Mouse (Mus musculus) embryonic stem cell, embryonic (primary cell): Measurements from ENCODE around the gene Tex21.

Source experiments
- CTCF ChIA-PET, 4 experiments: fragments of 300-600 bp in 2 of 4; fragments of 350-600 bp in 2 of 4; sonication (Branson Sonifier 250); formaldehyde crosslinking; loops; one replicate each; lab custom pipeline; 2022; ENCODE audit warnings: inconsistent platforms in 2 of 4; lab: Charles Lee
- POLR2A ChIA-PET, 4 experiments: fragments of 300-600 bp in 2 of 4; fragments of 350-600 bp in 2 of 4; sonication (Branson Sonifier 250); formaldehyde crosslinking; loops; one replicate each; lab custom pipeline; 2022; ENCODE audit warnings: antibody characterized with exemption in 4 of 4, inconsistent platforms in 1 of 4; lab: Charles Lee

Gene Tex21

DNA sequence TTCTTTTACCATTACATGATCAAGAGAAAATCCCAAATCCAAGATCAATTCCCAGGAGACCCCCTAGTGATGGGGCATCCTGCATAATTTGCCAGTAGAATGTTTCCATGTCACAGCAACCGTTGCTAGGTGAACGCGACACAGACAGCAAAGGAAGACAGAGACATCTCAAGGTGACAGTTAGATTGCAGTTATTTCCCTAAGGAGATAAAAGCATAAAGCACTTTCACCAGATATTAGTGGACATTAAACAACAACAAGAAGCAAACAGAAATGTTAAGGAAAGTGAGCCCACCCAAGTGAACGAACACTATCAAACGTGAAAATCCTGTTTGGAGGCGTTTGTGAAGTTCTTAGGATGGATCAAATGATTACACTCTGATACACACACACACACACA is at the start of gene Tex21:
Gene Tex21 (minus strand): TSS at position 101 of the 400 bp plus-strand sequence.
- CTCF ChIA-PET, result interaction anchor here in 1 of 4 experiments (0.7 kb wide), 1 partner anchor 9 kb away, joined by 8 read pairs; no protein-coding TSS in a partner anchor
- POLR2A ChIA-PET, result interaction anchor here in 1 of 4 experiments (0.8 kb wide), 1 partner anchor 8 kb away, joined by 4 read pairs; the partner anchor contains the start of gene Mthfd1

- ChIA-PET POLR2A (interaction anchor here (0.5 to 2.2 kb wide), 16 partner anchors 10 to 76 kb away, joined by 3 to 9 read pairs (median 4); partner anchors contain the start of gene Mthfd1 (in 1 of the 4)), CTCF (interaction anchor here (0.6 to 2.5 kb wide), 41 partner anchors 9 to 459 kb away, joined by 3 to 19 read pairs (median 4); partner anchors contain the start of genes Akap5 (in 2 of the 4) and Mthfd1 (in 1 of the 4))
Observed at GRCm38 (mm10) chr12:76293192-76293591, 46.6 kb upstream of the Tex21 start.

DNA sequence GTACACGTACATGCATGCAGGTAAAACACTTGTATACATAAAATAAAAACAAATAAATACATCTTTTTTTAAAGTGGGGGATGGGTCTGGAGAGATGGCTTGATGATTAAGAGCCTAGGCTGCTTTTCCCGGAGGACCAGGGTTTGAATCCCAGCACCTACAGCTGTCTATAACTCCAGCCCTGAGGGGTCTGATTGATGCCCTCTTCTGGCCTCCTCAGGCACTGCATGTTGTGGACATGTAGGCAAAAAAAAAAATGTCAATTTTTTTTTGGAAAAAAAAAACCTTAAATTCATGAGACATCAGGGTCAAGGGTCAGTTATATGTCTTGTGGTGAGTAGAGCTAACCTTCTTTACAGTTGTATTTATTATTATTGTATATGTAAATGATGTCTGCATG is 43.7 kb upstream of the Tex21 start:
- CTCF ChIA-PET, result interaction anchor here (0.6 to 1.4 kb wide), 13 partner anchors 8 to 176 kb away, joined by 3 to 5 read pairs (median 3); partner anchors contain the start of gene Akap5 (in 1 of the 4)
- POLR2A ChIA-PET, result interaction anchor here (0.5 to 3.1 kb wide), 9 partner anchors 10 to 675 kb away, joined by 3 to 13 read pairs (median 3); no protein-coding TSS in a partner anchor

- ChIA-PET CTCF (interaction anchor here in 2 of 4 experiments (0.6 to 1.3 kb wide), 4 partner anchors 22 to 209 kb away, joined by 3 to 5 read pairs (median 4); no protein-coding TSS in a partner anchor), POLR2A (interaction anchor here in 2 of 4 experiments (0.8 to 3.1 kb wide), 10 partner anchors 10 to 36 kb away, joined by 3 to 13 read pairs (median 4); no protein-coding TSS in a partner anchor)
Observed at GRCm38 (mm10) chr12:76289428-76289827, 42.9 kb upstream of the Tex21 start.

DNA sequence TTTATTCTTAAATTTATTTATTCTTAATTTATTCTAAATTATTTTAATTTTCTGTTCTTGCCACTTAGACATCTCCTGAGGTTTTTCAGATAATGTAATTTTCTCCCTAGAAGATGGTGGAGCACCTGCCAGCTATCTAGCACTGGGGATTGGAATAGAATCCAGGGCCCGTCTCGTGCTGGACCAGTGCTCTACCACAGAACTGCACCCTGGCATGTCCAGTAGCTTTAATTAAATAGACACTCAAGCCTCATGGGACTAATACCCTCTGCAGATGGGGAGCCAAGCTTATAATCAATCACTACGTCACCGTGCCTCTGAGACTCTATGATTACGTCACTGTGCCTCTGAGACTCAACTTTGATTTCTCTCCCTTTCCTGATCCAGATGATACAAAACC is 41.9 kb upstream of the Tex21 start:
- CTCF ChIA-PET, result interaction anchor here in 2 of 4 experiments (0.6 to 1.0 kb wide), 3 partner anchors 17 to 49 kb away, joined by 3 to 6 read pairs (median 3); no protein-coding TSS in a partner anchor

DNA sequence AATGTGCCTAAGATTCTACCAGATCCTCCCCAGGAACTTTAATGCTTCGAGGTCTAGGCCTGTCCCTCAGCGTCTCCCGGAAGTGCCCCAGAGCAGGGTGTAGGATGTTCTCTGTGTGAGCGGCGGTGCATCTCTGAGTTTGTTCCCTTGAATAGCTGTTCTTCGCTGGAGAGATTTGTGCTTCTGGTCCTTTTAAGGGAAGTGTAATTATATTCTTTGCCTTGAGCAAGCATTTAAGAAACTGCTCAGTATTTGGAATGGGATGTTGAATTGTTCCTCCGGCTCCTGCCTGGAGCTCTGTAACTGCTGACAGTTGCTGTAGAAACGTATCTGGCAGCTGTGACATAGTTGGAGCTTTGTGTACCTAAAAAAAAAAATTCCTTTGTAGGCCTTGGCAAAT is 41.4 kb upstream of the Tex21 start:
- CTCF ChIA-PET, result interaction anchor here in 2 of 4 experiments (0.7 to 1.0 kb wide), 2 partner anchors 17 to 21 kb away, joined by 3 read pairs; no protein-coding TSS in a partner anchor

More for the DNA sequence above, 41.9 kb upstream of the Tex21 start:
- POLR2A ChIA-PET, result interaction anchor here in 3 of 4 experiments (0.6 to 3.1 kb wide), 13 partner anchors 9 to 38 kb away, joined by 3 to 13 read pairs (median 4); partner anchors contain the start of gene Mthfd1 (in 2 of the 3)

DNA sequence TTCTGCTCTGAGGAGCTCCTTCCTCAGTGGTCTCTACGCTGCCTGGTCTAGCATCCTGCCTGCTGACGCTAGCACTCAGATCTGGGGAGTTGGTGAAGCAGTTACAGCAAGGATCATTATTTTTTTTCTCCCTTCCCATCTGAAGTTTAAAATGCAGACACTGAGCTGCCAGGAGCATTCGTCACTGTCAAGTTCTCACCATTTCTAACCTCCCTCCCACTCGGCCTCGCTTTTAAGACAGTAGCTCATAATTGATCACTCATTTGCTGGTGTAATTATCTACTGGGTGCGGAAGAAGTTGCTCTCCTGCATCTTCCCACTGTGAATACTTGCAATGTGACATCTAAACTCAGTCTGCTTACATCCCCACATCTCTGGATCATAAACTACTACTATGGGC is 38.9 kb upstream of the Tex21 start:
- POLR2A ChIA-PET, result interaction anchor here in 1 of 4 experiments (0.9 to 1.4 kb wide), 4 partner anchors 9 to 30 kb away, joined by 3 to 4 read pairs (median 3); partner anchors contain the start of gene Mthfd1
- CTCF ChIA-PET, result interaction anchor here in 2 of 4 experiments (0.5 to 1.0 kb wide), 2 partner anchors 24 to 547 kb away, joined by 3 read pairs; no protein-coding TSS in a partner anchor

More for the DNA sequence above, 41.4 kb upstream of the Tex21 start:
- POLR2A ChIA-PET, result interaction anchor here in 3 of 4 experiments (0.6 to 3.1 kb wide), 13 partner anchors 9 to 38 kb away, joined by 3 to 13 read pairs (median 4); partner anchors contain the start of gene Mthfd1 (in 2 of the 3)

DNA sequence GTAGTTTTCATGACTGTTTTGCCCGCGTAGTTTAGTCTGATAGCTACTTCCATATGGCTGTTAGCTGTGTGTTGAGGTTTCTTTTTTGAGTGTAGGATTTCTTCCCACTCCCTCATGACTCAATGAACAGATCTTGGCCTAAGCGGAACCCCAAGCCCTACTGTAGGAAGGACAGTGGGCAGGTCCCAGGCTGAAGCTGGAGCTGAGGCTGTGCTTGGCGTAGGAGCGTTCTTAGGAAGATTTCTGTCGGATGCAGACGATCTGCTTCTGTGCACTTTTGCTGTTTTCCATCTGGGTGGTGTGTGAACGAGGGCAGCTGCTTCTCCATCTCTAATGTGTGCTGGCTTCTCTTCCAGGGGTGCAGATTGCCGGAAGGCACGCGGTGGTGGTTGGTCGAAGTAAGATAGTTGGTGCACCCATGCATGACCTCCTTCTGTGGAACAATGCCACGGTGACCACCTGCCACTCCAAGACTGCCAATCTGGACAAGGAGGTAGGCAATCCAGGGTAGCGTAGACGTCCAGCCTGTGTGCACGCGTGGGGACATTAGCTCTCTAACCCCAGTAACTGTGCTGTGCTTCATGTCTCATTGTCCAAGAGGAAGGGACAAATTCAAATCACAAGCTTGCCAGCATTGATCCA is 36.1 kb upstream of the Tex21 start:
- ChIA-PET CTCF (interaction anchor here in 3 of 4 experiments (0.7 to 4.6 kb wide), 5 partner anchors 8 to 13 kb away, joined by 3 to 19 read pairs (median 6); no protein-coding TSS in a partner anchor), POLR2A (interaction anchor here in 3 of 4 experiments (0.9 to 3.6 kb wide), 8 partner anchors 10 to 613 kb away, joined by 3 to 24 read pairs (median 4); partner anchors contain the start of genes Mthfd1 (in 1 of the 3) and Wdr89 (in 1 of the 3))

DNA sequence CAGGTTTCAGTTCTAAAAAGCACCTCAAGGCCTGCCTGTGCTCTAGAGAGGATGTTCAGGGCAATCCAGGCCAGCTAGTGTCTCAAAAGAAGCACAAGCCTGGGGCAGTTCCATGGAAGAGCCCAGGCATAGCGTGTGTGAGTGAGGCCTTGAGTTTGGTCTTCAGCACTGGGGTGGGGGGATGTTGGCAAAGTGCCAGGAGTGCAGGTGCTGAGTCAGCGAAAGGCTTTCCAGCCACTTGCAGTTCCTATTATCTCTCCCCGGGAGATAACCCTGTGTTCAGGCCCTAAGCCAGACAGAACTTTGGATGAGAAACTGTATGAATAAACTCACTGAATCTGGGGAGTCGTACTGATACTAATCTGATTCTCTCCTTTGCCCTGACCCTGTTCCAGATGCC is 35.6 kb upstream of the Tex21 start:
- ChIA-PET POLR2A (interaction anchor here in 3 of 4 experiments (1.1 to 3.6 kb wide), 7 partner anchors 10 to 612 kb away, joined by 3 to 24 read pairs (median 4); partner anchors contain the start of gene Wdr89 (in 1 of the 3)), CTCF (interaction anchor here in 3 of 4 experiments (0.7 to 4.6 kb wide), 5 partner anchors 8 to 13 kb away, joined by 3 to 19 read pairs (median 6); no protein-coding TSS in a partner anchor)

GRCm38 (mm10) chr12:76281111-76281660 is 34.6 kb upstream of the Tex21 start:
- CTCF ChIA-PET, result interaction anchor here in 3 of 4 experiments (0.9 to 4.6 kb wide), 6 partner anchors 10 to 60 kb away, joined by 3 to 19 read pairs (median 4); no protein-coding TSS in a partner anchor
- POLR2A ChIA-PET, result interaction anchor here in 2 of 4 experiments (0.7 to 3.6 kb wide), 8 partner anchors 9 to 90 kb away, joined by 3 to 24 read pairs (median 3); partner anchors contain the start of gene Mthfd1 (in 1 of the 2)

- POLR2A ChIA-PET, result interaction anchor here in 3 of 4 experiments (0.7 to 1.9 kb wide), 7 partner anchors 10 to 91 kb away, joined by 3 to 6 read pairs (median 3); partner anchors contain the start of gene Mthfd1 (in 1 of the 3)
- CTCF ChIA-PET, result interaction anchor here in 3 of 4 experiments (0.9 to 4.6 kb wide), 4 partner anchors 10 to 60 kb away, joined by 3 to 19 read pairs (median 5); no protein-coding TSS in a partner anchor
Observed at GRCm38 (mm10) chr12:76280556-76280955, 34.0 kb upstream of the Tex21 start.

DNA sequence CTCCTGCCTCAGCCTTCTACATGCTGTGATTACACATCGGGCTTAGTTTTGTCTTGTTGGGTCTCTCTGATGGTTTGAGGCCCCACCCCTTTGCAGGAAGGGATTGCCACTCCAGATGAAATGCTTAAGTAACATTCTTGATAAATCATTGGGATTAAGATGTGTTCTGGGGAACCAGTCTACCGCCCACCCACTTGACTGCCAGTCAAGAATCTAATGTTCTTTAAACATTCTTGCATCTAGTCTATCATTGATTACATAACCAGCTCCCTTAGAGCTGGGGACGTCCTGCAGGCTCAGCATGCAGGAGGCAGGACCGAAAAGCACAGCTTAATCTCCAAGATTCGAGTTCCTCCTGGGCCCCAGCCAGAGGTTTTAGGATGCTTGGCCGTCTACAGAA is 31.7 kb upstream of the Tex21 start:
- ChIA-PET POLR2A (interaction anchor here in 1 of 4 experiments (1.0 to 1.6 kb wide), 2 partner anchors 9 to 90 kb away, joined by 3 to 4 read pairs; no protein-coding TSS in a partner anchor), CTCF (no interaction called here)

DNA sequence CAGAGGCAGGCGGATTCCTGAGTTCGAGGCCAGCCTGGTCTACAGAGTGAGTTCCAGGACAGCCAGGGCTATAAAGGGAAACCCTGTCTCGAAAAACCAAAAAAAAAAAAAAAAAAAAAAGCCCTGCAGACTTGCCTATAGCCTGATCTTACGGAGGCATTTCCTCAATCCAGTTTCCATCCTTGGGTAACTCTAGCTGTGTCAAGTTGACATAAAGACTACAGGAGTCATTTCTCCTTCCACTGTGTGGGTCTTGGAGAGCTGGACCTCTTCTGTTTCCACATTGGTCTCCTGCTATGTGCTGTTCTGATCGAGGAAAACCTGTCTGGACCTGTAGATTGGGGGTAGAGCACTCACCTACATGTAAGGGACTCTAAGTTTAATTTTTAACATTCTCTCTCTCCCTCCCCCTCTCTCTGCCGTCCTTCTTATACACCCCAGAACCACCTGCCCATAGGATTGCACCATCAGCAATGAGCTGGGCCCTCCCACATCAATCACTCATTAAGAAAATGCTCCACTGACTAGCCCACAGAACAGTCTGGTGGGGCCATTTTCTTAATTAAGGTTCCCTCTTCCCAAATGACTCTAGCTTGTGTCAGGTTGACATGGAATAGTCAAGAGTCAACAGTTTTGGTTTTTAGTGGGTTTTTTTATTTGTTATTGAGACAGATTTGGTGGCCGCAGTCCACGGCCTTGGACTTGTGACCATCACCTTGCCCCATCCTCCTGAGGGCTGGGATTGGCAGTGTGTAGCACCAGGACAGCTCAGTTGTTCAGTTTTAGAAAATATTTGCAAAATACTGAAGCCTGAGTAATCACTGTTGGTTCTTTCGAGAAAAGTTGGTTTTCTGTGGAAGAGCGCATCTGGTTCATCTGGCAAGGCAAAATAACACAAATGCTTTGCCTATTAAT is 26.3 kb upstream of the Tex21 start:
- CTCF ChIA-PET, result interaction anchor here in 2 of 4 experiments (0.7 to 1.1 kb wide), 4 partner anchors 10 to 74 kb away, joined by 3 to 5 read pairs (median 3); no protein-coding TSS in a partner anchor

DNA sequence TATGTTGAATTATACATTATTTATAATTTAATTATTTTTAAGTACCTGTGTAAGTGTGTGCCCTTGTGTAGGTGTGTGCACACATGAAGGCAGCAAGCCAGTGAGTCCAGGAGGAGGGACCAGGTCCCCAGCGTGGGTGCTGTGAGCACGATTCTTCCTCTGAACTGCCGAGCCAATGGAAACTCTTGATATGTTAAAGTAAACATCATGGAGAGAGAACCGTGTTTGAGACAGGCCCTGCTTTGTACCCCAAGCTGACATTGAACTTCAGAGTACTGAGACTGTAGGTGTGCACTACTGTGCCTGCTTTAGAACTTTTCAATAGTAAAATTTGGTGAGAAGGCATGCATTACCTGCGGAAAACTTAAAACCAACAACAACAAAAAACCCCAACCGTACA is 25.0 kb upstream of the Tex21 start:
- POLR2A ChIA-PET, result interaction anchor here in 3 of 4 experiments (0.7 to 2.1 kb wide), 17 partner anchors 9 to 623 kb away, joined by 3 to 10 read pairs (median 4); partner anchors contain the start of gene Mthfd1 (in 2 of the 3)
- CTCF ChIA-PET, result interaction anchor here in 1 of 4 experiments (0.5 to 1.1 kb wide), 2 partner anchors 22 to 566 kb away, joined by 3 to 5 read pairs; no protein-coding TSS in a partner anchor

More for the DNA sequence above, 26.3 kb upstream of the Tex21 start:
- POLR2A ChIA-PET, result interaction anchor here in 3 of 4 experiments (0.6 to 2.1 kb wide), 18 partner anchors 9 to 267 kb away, joined by 3 to 10 read pairs (median 4); partner anchors contain the start of gene Mthfd1 (in 1 of the 3)

DNA sequence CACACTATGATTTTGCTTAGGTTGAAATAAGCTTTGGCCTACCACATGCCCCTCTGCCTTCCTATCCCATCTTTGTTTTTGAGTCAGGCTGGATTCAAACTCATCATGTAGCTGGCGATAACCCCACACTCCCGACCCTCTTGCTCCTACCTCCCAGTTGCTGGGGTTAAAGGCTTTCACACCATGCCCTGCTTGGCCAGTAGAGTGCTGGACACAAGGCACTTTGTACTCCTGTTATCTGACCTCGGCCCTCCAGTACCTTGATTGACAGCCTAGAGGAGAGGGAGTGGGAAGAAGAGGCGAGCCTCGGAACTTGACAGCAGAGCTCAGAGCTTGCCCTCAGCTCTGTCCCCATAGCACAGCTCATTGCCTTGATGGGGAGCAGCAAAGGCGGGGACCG is 22.6 kb upstream of the Tex21 start:
- CTCF ChIA-PET, result interaction anchor here in 3 of 4 experiments (0.5 to 2.6 kb wide), 6 partner anchors 13 to 73 kb away, joined by 3 to 7 read pairs (median 4); no protein-coding TSS in a partner anchor
- POLR2A ChIA-PET, result interaction anchor here in 3 of 4 experiments (0.6 to 3.3 kb wide), 11 partner anchors 10 to 99 kb away, joined by 3 to 19 read pairs (median 5); partner anchors contain the start of gene Mthfd1 (in 3 of the 3)
